Mouse (Mus musculus): ENCODE results near the gene Gbx2. TPM values are rescaled to one million over a fixed set of nuclear protein-coding genes. Genes with fewer than 3 reads are reported as not detected.

The Gbx2 gene
- polyA plus RNA-seq, 1 experiment from 2014 or later: 0.39 TPM

DNA sequence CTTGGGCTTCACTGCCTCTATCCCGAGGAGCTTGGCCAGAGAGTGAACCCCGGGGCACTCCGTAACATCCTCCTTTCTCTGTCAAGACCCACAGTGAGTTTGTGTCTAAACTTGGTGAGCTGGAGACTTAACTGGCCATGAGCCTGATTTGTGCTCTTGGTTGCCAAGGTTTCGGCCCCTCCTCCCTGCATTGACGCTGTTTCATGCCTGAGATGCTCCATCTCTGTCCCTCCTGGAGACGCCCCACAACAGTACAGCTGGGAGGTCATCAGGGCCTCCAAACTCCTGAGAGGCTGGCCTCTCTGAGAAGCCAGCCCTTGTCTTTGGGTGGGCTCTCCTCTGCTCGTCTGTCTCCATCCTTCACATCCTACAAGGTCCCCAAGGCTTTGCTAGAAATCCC lies 38.7 kb downstream of the Gbx2 start:
- no peak overlapping the region for H3K9ac ChIP-seq (ENCODE audit: low read depth, low read length)
- H3K27me3 ChIP-seq (ENCODE audit: control insufficient read depth, insufficient read depth, low read length): no peaks in the 10 kb centered on the region
- WGBS (ENCODE audit: insufficient replicate concordance): 68% methylated on average over 7 of the region's 7 CpGs
- ATAC-seq (replicated peaks; ENCODE audit: insufficient number of reproducible peaks, low FRiP score, low TSS enrichment): no peak
- peaks cover 4% of the 10 kb centered on the region; the same call in 1 of the 2 replicates for H3K36me3 ChIP-seq (ENCODE audit: control insufficient read depth, insufficient read depth, low read length)
- no peak overlapping the region for H3K4me3 ChIP-seq (ENCODE audit: low read depth, low read length)
- no peaks in the 10 kb centered on the region for H3K4me1 ChIP-seq (ENCODE audit: control insufficient read depth, insufficient read depth, low read length)
- H3K27ac ChIP-seq (ENCODE audit: low read depth, low read length): no peak overlapping the region
- no peak overlapping the region for H3K4me2 ChIP-seq
- H3K9me3 ChIP-seq (replicated peaks; ENCODE audit: control insufficient read depth, low read length): no peaks in the 10 kb centered on the region

- no peak overlapping the region for H3K9ac ChIP-seq (ENCODE audit: low read depth, low read length)
- no peaks in the 10 kb centered on the region for H3K9me3 ChIP-seq (replicated peaks; ENCODE audit: control insufficient read depth, low read length)
- peaks cover 4% of the 10 kb centered on the region; the same call in 1 of the 2 replicates for H3K36me3 ChIP-seq (ENCODE audit: control insufficient read depth, insufficient read depth, low read length)
- no peaks in the 10 kb centered on the region for H3K27me3 ChIP-seq (ENCODE audit: control insufficient read depth, insufficient read depth, low read length)
- no peaks in the 10 kb centered on the region for H3K4me1 ChIP-seq (ENCODE audit: control insufficient read depth, insufficient read depth, low read length)
- no peak overlapping the region for H3K4me3 ChIP-seq (ENCODE audit: low read depth, low read length)
- H3K4me2 ChIP-seq: no peak overlapping the region
- WGBS (ENCODE audit: insufficient replicate concordance): 76% methylated on average over 6 of the region's 6 CpGs
- ATAC-seq (replicated peaks; ENCODE audit: insufficient number of reproducible peaks, low FRiP score, low TSS enrichment): no peak
- no peak overlapping the region for H3K27ac ChIP-seq (ENCODE audit: low read depth, low read length)
Measured at GRCm38 (mm10) chr1:89891400-89891799, 39.6 kb downstream of the Gbx2 start.

DNA sequence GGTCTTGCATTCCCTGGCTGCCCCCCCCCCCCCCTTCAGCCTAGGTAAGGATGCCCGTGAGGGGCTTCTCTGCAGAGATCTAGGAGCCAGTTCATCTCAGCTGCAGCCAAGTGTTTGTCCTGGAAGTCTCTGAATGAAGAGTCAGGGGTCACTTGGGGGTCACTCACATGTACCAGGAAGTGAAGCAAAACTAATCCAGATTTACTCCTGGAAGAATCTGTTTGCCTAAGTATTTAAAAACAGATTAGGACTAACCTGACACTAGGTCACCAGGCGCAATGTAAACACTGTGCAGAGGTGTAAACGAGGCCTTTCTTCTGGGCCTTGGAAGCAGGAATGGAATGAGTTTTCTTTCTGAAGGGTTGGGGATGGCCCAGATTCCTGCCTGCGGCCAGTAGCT lies 45.3 kb downstream of the Gbx2 start:
- Histone ChIP-seq H3K27me3 (ENCODE audit: control insufficient read depth, insufficient read depth, low read length) (no peaks in the 10 kb centered on the region), H3K4me1 (ENCODE audit: control insufficient read depth, insufficient read depth, low read length) (no peaks in the 10 kb centered on the region), H3K9me3 (replicated peaks; ENCODE audit: control insufficient read depth, low read length) (no peaks in the 10 kb centered on the region), H3K4me3 (ENCODE audit: low read depth, low read length) (no peak overlapping the region), H3K36me3 (ENCODE audit: control insufficient read depth, insufficient read depth, low read length) (peaks cover 4% of the 10 kb centered on the region; the same call in 1 of the 2 replicates), H3K9ac (ENCODE audit: low read depth, low read length) (no peak overlapping the region), H3K27ac (ENCODE audit: low read depth, low read length) (no peak overlapping the region), H3K4me2 (no peak overlapping the region)
- no peak for ATAC-seq (replicated peaks; ENCODE audit: insufficient number of reproducible peaks, low FRiP score, low TSS enrichment)
- 33% methylated on average over 4 of the region's 4 CpGs for WGBS (ENCODE audit: insufficient replicate concordance)

DNA sequence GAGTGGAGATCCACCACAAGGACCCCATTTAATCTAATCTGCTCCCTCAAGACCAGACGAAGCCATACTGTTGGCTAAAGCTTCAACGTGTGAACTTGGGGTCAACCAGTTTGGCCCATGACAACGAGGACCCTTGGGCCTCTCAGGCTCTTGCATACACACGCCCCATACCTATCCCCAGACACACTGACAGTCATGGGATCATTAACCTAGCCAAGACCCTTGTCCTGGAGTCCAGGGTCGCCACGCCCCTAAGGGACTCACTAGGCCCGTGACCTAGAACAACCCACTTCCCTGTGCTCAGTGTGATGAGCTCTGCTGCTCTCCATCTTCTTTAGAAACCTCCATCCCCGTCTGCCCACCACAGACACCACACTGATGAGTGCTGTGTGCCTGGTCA lies 46.6 kb downstream of the Gbx2 start:
- ATAC-seq (replicated peaks; ENCODE audit: insufficient number of reproducible peaks, low FRiP score, low TSS enrichment): no peak
- Histone ChIP-seq H3K36me3 (ENCODE audit: control insufficient read depth, insufficient read depth, low read length) (no peaks in the 10 kb centered on the region), H3K9me3 (replicated peaks; ENCODE audit: control insufficient read depth, low read length) (no peaks in the 10 kb centered on the region), H3K27ac (ENCODE audit: low read depth, low read length) (no peak overlapping the region), H3K4me3 (ENCODE audit: low read depth, low read length) (no peak overlapping the region), H3K27me3 (ENCODE audit: control insufficient read depth, insufficient read depth, low read length) (no peaks in the 10 kb centered on the region), H3K9ac (ENCODE audit: low read depth, low read length) (no peak overlapping the region), H3K4me2 (no peak overlapping the region), H3K4me1 (ENCODE audit: control insufficient read depth, insufficient read depth, low read length) (no peaks in the 10 kb centered on the region)
- 80% methylated on average over 8 of the region's 8 CpGs for WGBS (ENCODE audit: insufficient replicate concordance)

GRCm38 (mm10) chr1:89880834-89881233 lies 50.1 kb downstream of the Gbx2 start:
- no peak for ATAC-seq (replicated peaks; ENCODE audit: insufficient number of reproducible peaks, low FRiP score, low TSS enrichment)
- Histone ChIP-seq H3K27me3 (ENCODE audit: control insufficient read depth, insufficient read depth, low read length) (no peaks in the 10 kb centered on the region), H3K4me3 (ENCODE audit: low read depth, low read length) (no peak overlapping the region), H3K4me1 (ENCODE audit: control insufficient read depth, insufficient read depth, low read length) (no peaks in the 10 kb centered on the region), H3K4me2 (no peak overlapping the region), H3K9ac (ENCODE audit: low read depth, low read length) (no peak overlapping the region), H3K36me3 (ENCODE audit: control insufficient read depth, insufficient read depth, low read length) (no peaks in the 10 kb centered on the region), H3K27ac (ENCODE audit: low read depth, low read length) (no peak overlapping the region), H3K9me3 (replicated peaks; ENCODE audit: control insufficient read depth, low read length) (no peaks in the 10 kb centered on the region)
- WGBS (ENCODE audit: insufficient replicate concordance): 72% methylated on average over 10 of the region's 10 CpGs

- no peaks in the 10 kb centered on the region for H3K4me1 ChIP-seq (ENCODE audit: control insufficient read depth, insufficient read depth, low read length)
- no peak overlapping the region for H3K4me3 ChIP-seq (ENCODE audit: low read depth, low read length)
- H3K36me3 ChIP-seq (ENCODE audit: control insufficient read depth, insufficient read depth, low read length): no peaks in the 10 kb centered on the region
- H3K27ac ChIP-seq (ENCODE audit: low read depth, low read length): no peak overlapping the region
- H3K9ac ChIP-seq (ENCODE audit: low read depth, low read length): no peak overlapping the region
- ATAC-seq (replicated peaks; ENCODE audit: insufficient number of reproducible peaks, low FRiP score, low TSS enrichment): no peak
- H3K4me2 ChIP-seq: no peak overlapping the region
- no peaks in the 10 kb centered on the region for H3K9me3 ChIP-seq (replicated peaks; ENCODE audit: control insufficient read depth, low read length)
- H3K27me3 ChIP-seq (ENCODE audit: control insufficient read depth, insufficient read depth, low read length): no peaks in the 10 kb centered on the region
- 34% methylated on average over 8 of the region's 8 CpGs for WGBS (ENCODE audit: insufficient replicate concordance)
Measured at GRCm38 (mm10) chr1:89880193-89880592, 50.8 kb downstream of the Gbx2 start.

DNA sequence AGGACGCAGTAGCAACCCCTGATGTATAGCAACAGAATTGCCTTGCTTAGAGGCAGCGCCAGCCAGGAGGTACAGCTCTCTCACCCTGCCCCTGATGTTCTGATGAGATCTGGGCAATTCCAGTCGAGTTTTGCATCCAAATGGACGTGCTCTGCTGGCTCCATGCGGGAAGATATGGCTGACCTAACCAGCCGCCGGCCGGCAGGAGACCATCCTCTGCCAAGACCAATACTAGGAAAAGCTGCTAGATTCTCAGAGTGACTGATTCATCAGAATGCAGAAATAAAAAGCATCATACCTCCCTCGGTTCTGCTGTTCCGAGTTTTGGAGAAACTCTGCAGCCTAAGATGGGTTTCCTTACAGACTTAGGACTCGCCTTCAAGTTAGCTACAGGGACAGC lies 52.5 kb downstream of the Gbx2 start:
- 80% methylated on average over 11 of the region's 11 CpGs for WGBS (ENCODE audit: insufficient replicate concordance)
- Histone ChIP-seq H3K27ac (ENCODE audit: low read depth, low read length) (no peak overlapping the region), H3K4me3 (ENCODE audit: low read depth, low read length) (no peak overlapping the region), H3K4me1 (ENCODE audit: control insufficient read depth, insufficient read depth, low read length) (no peaks in the 10 kb centered on the region), H3K9ac (ENCODE audit: low read depth, low read length) (no peak overlapping the region), H3K36me3 (ENCODE audit: control insufficient read depth, insufficient read depth, low read length) (no peaks in the 10 kb centered on the region), H3K27me3 (ENCODE audit: control insufficient read depth, insufficient read depth, low read length) (no peaks in the 10 kb centered on the region), H3K4me2 (no peak overlapping the region), H3K9me3 (replicated peaks; ENCODE audit: control insufficient read depth, low read length) (no peaks in the 10 kb centered on the region)
- ATAC-seq (replicated peaks; ENCODE audit: insufficient number of reproducible peaks, low FRiP score, low TSS enrichment): no peak

Other genes starting within 250 kb of the Gbx2 start
- gene Asb18, start 83.5 kb upstream of the Gbx2 start, polyA plus RNA-seq (2014; fragmentation: Nextera tagmentation; extraction: Ambion mirVana): 0.26 and 0.52 TPM in 2 replicates
- gene Iqca, start 222.2 kb upstream of the Gbx2 start, polyA plus RNA-seq (2014; fragmentation: Nextera tagmentation; extraction: Ambion mirVana): not detected in 2 replicates